8 mouse cellular contexts compared by ENCODE assay signal in the genomic region with DNA sequence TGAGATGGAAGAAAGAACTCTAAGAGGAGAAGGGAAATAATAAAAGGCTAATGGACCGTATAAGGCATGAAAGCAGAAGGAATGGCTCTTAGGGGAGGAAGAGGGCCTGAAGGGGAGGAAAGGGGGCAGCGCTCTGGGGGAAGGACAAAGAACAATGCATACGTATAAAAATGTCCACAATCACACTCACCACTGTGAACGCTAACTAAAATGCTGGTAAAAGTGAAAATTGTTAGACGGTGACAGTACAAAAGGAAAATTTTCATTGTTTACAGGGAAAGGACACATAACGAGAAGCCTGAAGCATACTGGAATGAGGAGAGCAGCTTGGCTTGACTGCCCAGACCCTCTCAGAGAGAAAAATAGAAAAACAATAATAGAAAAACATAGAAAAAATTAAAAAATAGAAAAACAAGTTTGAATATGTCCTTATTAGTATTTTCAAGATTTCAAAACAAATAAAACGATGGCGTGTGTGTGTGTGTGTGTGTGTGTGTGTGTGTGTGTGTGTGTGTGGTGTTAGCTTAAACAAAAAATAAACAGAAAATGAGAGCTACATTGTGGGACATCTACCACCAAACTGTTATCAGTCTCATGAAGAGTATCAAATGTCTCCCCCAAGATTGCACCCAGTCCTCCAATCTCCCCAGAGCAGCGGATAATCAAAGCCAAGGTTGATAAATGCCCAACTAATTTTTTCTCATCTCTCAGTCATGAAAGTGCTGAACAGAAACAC. TPM values are rescaled to one million over a fixed set of nuclear protein-coding genes. Genes with fewer than 3 reads are reported as not detected.
A peak's percentile ranks its signal among the peaks of the same experiment; 100 is the strongest.
DNase-seq lines count a peak whose midpoint lies in the region; ATAC-seq and TF ChIP-seq lines count a peak whose summit lies in the region.

No protein-coding gene starts in this region.

- 69% methylated on average over 9 of the region's 9 CpGs for WGBS in heart, embryonic 15.5 days
- WGBS in midbrain, embryonic 15.5 days, result 31% methylated on average over 9 of the region's 9 CpGs
- WGBS in cerebellum, adult 2 months, result 58% methylated on average over 9 of the region's 9 CpGs

- H3K4me2 ChIP-seq in heart, embryonic 15.5 days, result peak overlapping the region; percentile 45
- H3K4me2 ChIP-seq in midbrain, embryonic 15.5 days, result peak overlapping the region; percentile 52

- H3K27ac ChIP-seq in heart, embryonic 15.5 days, result no peak overlapping the region
- H3K27ac ChIP-seq in midbrain, embryonic 15.5 days, result peak overlapping the region; percentile 73
- H3K27ac ChIP-seq in cerebellum, adult 2 months (ENCODE audit: insufficient read depth, low read length), result no peak overlapping the region

- no peaks in the 10 kb centered on the region for H3K36me3 ChIP-seq in heart, embryonic 15.5 days
- H3K36me3 ChIP-seq in midbrain, embryonic 15.5 days (replicated peaks), result no peaks in the 10 kb centered on the region

- H3K9ac ChIP-seq in heart, embryonic 15.5 days, result no peak overlapping the region
- peak overlapping the region; percentile 22; the same call in 1 of the 2 replicates for H3K9ac ChIP-seq in midbrain, embryonic 15.5 days

- intact Hi-C loops in gastrocnemius, postnatal 14 days (cut with DNase I; ENCODE audit: low total_unique reads), result no loop called here

- no peak for TF ChIP-seq CTCF in brain, embryonic 14.5 days (IDR thresholded peaks at IDR 0.05; ENCODE audit: borderline replicate concordance, extremely low read depth, insufficient read depth, insufficient read length)
- no peak for TF ChIP-seq CTCF in cerebellum, adult 2 months (IDR thresholded peaks at IDR 0.05; ENCODE audit: borderline replicate concordance, insufficient read depth, low read depth, low read length)

- no peak for ATAC-seq in heart, embryonic 15.5 days (replicated peaks; ENCODE audit: insufficient number of reproducible peaks, insufficient read depth, low FRiP score, low read depth)
- ATAC-seq in midbrain, embryonic 15.5 days (replicated peaks), result peak; percentile 69

- DNase-seq in heart, postnatal 4 days, result no peak
- DNase-seq in brain, embryonic 14.5 days (ENCODE audit: low read depth), result peak; percentile 51
- DNase-seq in induced T-regulatory cell, adult 2 months (ENCODE audit: low read depth), result peak; percentile 65
- no peak for DNase-seq in cerebellum, adult 2 months
- DNase-seq in gastrocnemius, postnatal 14 days, result no peak
- DNase-seq in kidney, postnatal 25 days, result no peak

- no peak for TF ChIP-seq POLR2A in brain, embryonic 14.5 days (IDR thresholded peaks at IDR 0.05; ENCODE audit: borderline replicate concordance, extremely low read depth, insufficient read depth, insufficient read length, poor library complexity, severe bottlenecking)
- no peak for TF ChIP-seq POLR2A in cerebellum, adult 2 months (IDR thresholded peaks at IDR 0.05; ENCODE audit: borderline replicate concordance, insufficient read depth, low read length)

- H3K9me3 ChIP-seq in heart, embryonic 15.5 days (replicated peaks), result no peaks in the 10 kb centered on the region
- no peaks in the 10 kb centered on the region for H3K9me3 ChIP-seq in midbrain, embryonic 15.5 days

- H3K4me1 ChIP-seq in heart, embryonic 15.5 days (replicated peaks), result no peaks in the 10 kb centered on the region; the same call in 1 of the 2 replicates
- H3K4me1 ChIP-seq in midbrain, embryonic 15.5 days, result peaks cover 9% of the 10 kb centered on the region
- H3K4me1 ChIP-seq in cerebellum, adult 2 months (ENCODE audit: control insufficient read depth, insufficient read depth, low read length), result no peaks in the 10 kb centered on the region; the same call in 1 of the 2 replicates

- no peaks in the 10 kb centered on the region for H3K27me3 ChIP-seq in heart, embryonic 15.5 days
- H3K27me3 ChIP-seq in midbrain, embryonic 15.5 days (replicated peaks), result no peaks in the 10 kb centered on the region
- no peaks in the 10 kb centered on the region for H3K27me3 ChIP-seq in cerebellum, adult 2 months (ENCODE audit: control insufficient read depth, insufficient read depth, low read length)

- peak overlapping the region; percentile 24; the same call in 1 of the 2 replicates for H3K4me3 ChIP-seq in heart, embryonic 15.5 days
- peak overlapping the region; percentile 33 for H3K4me3 ChIP-seq in midbrain, embryonic 15.5 days
- H3K4me3 ChIP-seq in cerebellum, adult 2 months (replicated peaks; ENCODE audit: insufficient read depth, low read depth, low read length), result no peak overlapping the region

RNA-seq across cellular contexts. Expression of gene Ptprc, which starts 39.7 kb away (rescaled TPM):
- 2.6 and 12.9 TPM in 2 replicates for polyA plus RNA-seq in heart, embryonic 15.5 days (2015; fragmentation: Nextera tagmentation; extraction: Ambion mirVana)
- total RNA-seq in heart, postnatal 4 days (2021), result 1 to 10 TPM; 3.3 to 3.6 TPM
- polyA plus RNA-seq in brain, embryonic 14.5 days (2012; rRNA removed), result 0.63 and 1.2 TPM in 2 replicates
- polyA plus RNA-seq in midbrain, embryonic 15.5 days (2015; fragmentation: Nextera tagmentation; extraction: Ambion mirVana), result 1.1 and 1.2 TPM in 2 replicates
- 1.1 and 1.3 TPM in 2 replicates for polyA plus RNA-seq in cerebellum, adult 2 months (2012; rRNA removed)
- 1 to 10 TPM; 1.3 to 1.6 TPM for total RNA-seq in gastrocnemius, postnatal 14 days (2021)

Comparison
In these comparisons a context has a peak if more than half of its experiments do, and no peak if none do; other contexts are left out.
1. DNase-seq: peak in brain, embryonic 14.5 days (single experiment) and induced T-regulatory cell, adult 2 months (single experiment); none in heart, postnatal 4 days (single experiment), cerebellum, adult 2 months (0 of 2), gastrocnemius, postnatal 14 days (single experiment) and kidney, postnatal 25 days (0 of 2).